Mouse (Mus musculus) stomach, postnatal 0 days (tissue): ENCODE results near the gene Mturn.

ENCODE experiments used
- CTCF ChIP-seq: IDR thresholded peaks from 2 replicates; pipeline ENCODE4 v1.5.1; 2016; ENCODE audit warnings: antibody characterized with exemption, low read depth, mild to moderate bottlenecking, moderate library complexity
- EP300 ChIP-seq: optimal IDR thresholded peaks from 2 replicates; pipeline ENCODE3; 2016; ENCODE audit warnings: antibody characterized with exemption

DNA sequence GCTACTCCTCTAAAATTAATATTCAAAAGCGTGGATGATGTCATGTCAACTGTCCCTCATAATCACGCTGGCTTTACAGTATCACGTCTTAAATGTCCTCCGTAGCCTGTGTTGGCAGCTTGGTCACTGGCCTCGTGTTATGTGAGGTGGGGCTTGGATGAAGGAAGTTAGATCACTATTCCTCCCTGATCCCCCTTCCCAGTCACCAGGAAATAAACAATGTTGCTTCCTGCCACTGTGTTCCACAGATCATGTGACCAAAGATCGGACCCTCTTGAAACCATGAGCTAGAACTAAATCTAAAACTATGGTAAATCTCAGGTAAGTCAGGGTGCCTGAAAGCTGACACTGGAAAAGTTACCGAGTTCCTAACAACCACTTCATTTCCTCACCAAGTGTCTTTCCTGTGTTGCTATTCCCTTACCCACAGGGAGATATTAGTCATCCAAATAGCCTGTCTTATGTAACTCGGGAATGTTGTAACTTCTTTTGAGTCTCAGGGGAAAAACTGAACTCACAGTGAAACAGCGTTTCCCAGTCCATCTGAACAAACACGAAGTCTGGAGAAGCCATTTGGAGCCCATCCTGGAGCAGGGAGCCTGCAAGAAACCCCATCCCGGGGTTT is 25.8 kb upstream of the Mturn start:
- TF ChIP-seq CTCF (no peak), EP300 (no peak)
